Mouse (Mus musculus): ENCODE results near the gene Rgs3. TPM values are rescaled to one million over a fixed set of nuclear protein-coding genes. Genes with fewer than 3 reads are reported as not detected.

The Rgs3 gene
- polyA plus RNA-seq, 1 experiment from 2014 or later, result 66.9 TPM

GRCm38 (mm10) chr4:62729941-62730340 is 170.3 kb downstream of the Rgs3 start:
- ATAC-seq, result no peak
- no peaks in the 10 kb centered on the region for H3K36me3 ChIP-seq (ENCODE audit: control insufficient read depth, insufficient read depth, low read length)
- H3K9ac ChIP-seq (ENCODE audit: low read depth, low read length), result no peak overlapping the region
- H3K4me1 ChIP-seq (ENCODE audit: control insufficient read depth, insufficient read depth, low read length), result peaks cover 2% of the 10 kb centered on the region
- 80% methylated on average over 5 of the region's 5 CpGs for WGBS
- no peak overlapping the region for H3K27ac ChIP-seq (ENCODE audit: low read length)
- no peaks in the 10 kb centered on the region for H3K27me3 ChIP-seq (ENCODE audit: control insufficient read depth, insufficient read depth, low read depth, low read length)
- no peak overlapping the region for H3K4me3 ChIP-seq (ENCODE audit: low read depth, low read length)
- no peaks in the 10 kb centered on the region for H3K9me3 ChIP-seq (replicated peaks; ENCODE audit: control insufficient read depth, low read length, poor library complexity, severe bottlenecking)
- no peak overlapping the region for H3K4me2 ChIP-seq (ENCODE audit: low read length)

- H3K36me3 ChIP-seq (ENCODE audit: control insufficient read depth, insufficient read depth, low read length), result no peaks in the 10 kb centered on the region
- no peak for ATAC-seq
- H3K4me3 ChIP-seq (ENCODE audit: low read depth, low read length), result no peak overlapping the region
- H3K9ac ChIP-seq (ENCODE audit: low read depth, low read length), result no peak overlapping the region
- no peaks in the 10 kb centered on the region for H3K9me3 ChIP-seq (replicated peaks; ENCODE audit: control insufficient read depth, low read length, poor library complexity, severe bottlenecking)
- peaks cover 2% of the 10 kb centered on the region for H3K4me1 ChIP-seq (ENCODE audit: control insufficient read depth, insufficient read depth, low read length)
- no peak overlapping the region for H3K4me2 ChIP-seq (ENCODE audit: low read length)
- whole genome bisulfite sequencing, result 90% methylated on average over 3 of the region's 3 CpGs
- H3K27me3 ChIP-seq (ENCODE audit: control insufficient read depth, insufficient read depth, low read depth, low read length), result no peaks in the 10 kb centered on the region
- no peak overlapping the region for H3K27ac ChIP-seq (ENCODE audit: low read length)
These were observed 171.2 kb downstream of the Rgs3 start for GRCm38 (mm10) chr4:62730861-62731260.

GRCm38 (mm10) chr4:62731531-62732063 is 171.9 kb downstream of the Rgs3 start:
- no peaks in the 10 kb centered on the region for H3K9me3 ChIP-seq (replicated peaks; ENCODE audit: control insufficient read depth, low read length, poor library complexity, severe bottlenecking)
- no peak overlapping the region for H3K4me3 ChIP-seq (ENCODE audit: low read depth, low read length)
- no peak overlapping the region for H3K9ac ChIP-seq (ENCODE audit: low read depth, low read length)
- ATAC-seq, result no peak
- H3K36me3 ChIP-seq (ENCODE audit: control insufficient read depth, insufficient read depth, low read length), result no peaks in the 10 kb centered on the region
- H3K4me1 ChIP-seq (ENCODE audit: control insufficient read depth, insufficient read depth, low read length), result peaks cover 2% of the 10 kb centered on the region
- no peak overlapping the region for H3K27ac ChIP-seq (ENCODE audit: low read length)
- no peaks in the 10 kb centered on the region for H3K27me3 ChIP-seq (ENCODE audit: control insufficient read depth, insufficient read depth, low read depth, low read length)
- H3K4me2 ChIP-seq (ENCODE audit: low read length), result no peak overlapping the region
- 89% methylated on average over 6 of the region's 6 CpGs for WGBS

- no peak overlapping the region for H3K4me3 ChIP-seq (ENCODE audit: low read depth, low read length)
- no peak for ATAC-seq
- no peak overlapping the region for H3K4me2 ChIP-seq (ENCODE audit: low read length)
- H3K36me3 ChIP-seq (ENCODE audit: control insufficient read depth, insufficient read depth, low read length), result no peaks in the 10 kb centered on the region
- no peaks in the 10 kb centered on the region for H3K27me3 ChIP-seq (ENCODE audit: control insufficient read depth, insufficient read depth, low read depth, low read length)
- H3K9me3 ChIP-seq (replicated peaks; ENCODE audit: control insufficient read depth, low read length, poor library complexity, severe bottlenecking), result no peaks in the 10 kb centered on the region
- no peak overlapping the region for H3K27ac ChIP-seq (ENCODE audit: low read length)
- H3K9ac ChIP-seq (ENCODE audit: low read depth, low read length), result no peak overlapping the region
- peaks cover 2% of the 10 kb centered on the region for H3K4me1 ChIP-seq (ENCODE audit: control insufficient read depth, insufficient read depth, low read length)
- WGBS, result 89% methylated on average over 7 of the region's 7 CpGs
These were observed 172.4 kb downstream of the Rgs3 start for GRCm38 (mm10) chr4:62732096-62732495.

GRCm38 (mm10) chr4:62732840-62733239 is 173.2 kb downstream of the Rgs3 start:
- H3K4me3 ChIP-seq (ENCODE audit: low read depth, low read length), result no peak overlapping the region
- no peak overlapping the region for H3K27ac ChIP-seq (ENCODE audit: low read length)
- H3K9me3 ChIP-seq (replicated peaks; ENCODE audit: control insufficient read depth, low read length, poor library complexity, severe bottlenecking), result no peaks in the 10 kb centered on the region
- 63% methylated on average over 2 of the region's 2 CpGs for WGBS
- no peaks in the 10 kb centered on the region for H3K36me3 ChIP-seq (ENCODE audit: control insufficient read depth, insufficient read depth, low read length)
- no peak for ATAC-seq
- H3K4me1 ChIP-seq (ENCODE audit: control insufficient read depth, insufficient read depth, low read length), result peaks cover 2% of the 10 kb centered on the region; the same call in 1 of the 2 replicates
- no peak overlapping the region for H3K4me2 ChIP-seq (ENCODE audit: low read length)
- H3K9ac ChIP-seq (ENCODE audit: low read depth, low read length), result no peak overlapping the region
- H3K27me3 ChIP-seq (ENCODE audit: control insufficient read depth, insufficient read depth, low read depth, low read length), result no peaks in the 10 kb centered on the region

GRCm38 (mm10) chr4:62733938-62734337 is 174.3 kb downstream of the Rgs3 start:
- H3K4me3 ChIP-seq (ENCODE audit: low read depth, low read length), result no peak overlapping the region
- no peak for ATAC-seq
- H3K4me2 ChIP-seq (ENCODE audit: low read length), result no peak overlapping the region
- H3K9me3 ChIP-seq (replicated peaks; ENCODE audit: control insufficient read depth, low read length, poor library complexity, severe bottlenecking), result no peaks in the 10 kb centered on the region
- H3K27ac ChIP-seq (ENCODE audit: low read length), result no peak overlapping the region
- H3K36me3 ChIP-seq (ENCODE audit: control insufficient read depth, insufficient read depth, low read length), result no peaks in the 10 kb centered on the region
- no peaks in the 10 kb centered on the region for H3K27me3 ChIP-seq (ENCODE audit: control insufficient read depth, insufficient read depth, low read depth, low read length)
- no peak overlapping the region for H3K9ac ChIP-seq (ENCODE audit: low read depth, low read length)
- H3K4me1 ChIP-seq (ENCODE audit: control insufficient read depth, insufficient read depth, low read length), result peaks cover 2% of the 10 kb centered on the region; the same call in 1 of the 2 replicates
- 90% methylated on average over 3 of the region's 4 CpGs for WGBS

GRCm38 (mm10) chr4:62735291-62735690 is 175.6 kb downstream of the Rgs3 start:
- no peaks in the 10 kb centered on the region for H3K9me3 ChIP-seq (replicated peaks; ENCODE audit: control insufficient read depth, low read length, poor library complexity, severe bottlenecking)
- ATAC-seq, result peak; percentile 26; the same call in 1 of the 2 replicates
- peaks cover 2% of the 10 kb centered on the region; the same call in 1 of the 2 replicates for H3K4me1 ChIP-seq (ENCODE audit: control insufficient read depth, insufficient read depth, low read length)
- no peaks in the 10 kb centered on the region for H3K27me3 ChIP-seq (ENCODE audit: control insufficient read depth, insufficient read depth, low read depth, low read length)
- no peak overlapping the region for H3K27ac ChIP-seq (ENCODE audit: low read length)
- no peak overlapping the region for H3K9ac ChIP-seq (ENCODE audit: low read depth, low read length)
- 69% methylated on average over 8 of the region's 8 CpGs for WGBS
- H3K4me3 ChIP-seq (ENCODE audit: low read depth, low read length), result no peak overlapping the region
- no peaks in the 10 kb centered on the region for H3K36me3 ChIP-seq (ENCODE audit: control insufficient read depth, insufficient read depth, low read length)
- H3K4me2 ChIP-seq (ENCODE audit: low read length), result no peak overlapping the region

GRCm38 (mm10) chr4:62735878-62736277 is 176.2 kb downstream of the Rgs3 start:
- H3K4me3 ChIP-seq (ENCODE audit: low read depth, low read length), result no peak overlapping the region
- WGBS, result 54% methylated on average over 9 of the region's 9 CpGs
- H3K4me1 ChIP-seq (ENCODE audit: control insufficient read depth, insufficient read depth, low read length), result peaks cover 2% of the 10 kb centered on the region; the same call in 1 of the 2 replicates
- no peak for ATAC-seq
- H3K27me3 ChIP-seq (ENCODE audit: control insufficient read depth, insufficient read depth, low read depth, low read length), result no peaks in the 10 kb centered on the region
- no peak overlapping the region for H3K27ac ChIP-seq (ENCODE audit: low read length)
- no peaks in the 10 kb centered on the region for H3K36me3 ChIP-seq (ENCODE audit: control insufficient read depth, insufficient read depth, low read length)
- H3K4me2 ChIP-seq (ENCODE audit: low read length), result no peak overlapping the region
- H3K9me3 ChIP-seq (replicated peaks; ENCODE audit: control insufficient read depth, low read length, poor library complexity, severe bottlenecking), result no peaks in the 10 kb centered on the region
- no peak overlapping the region for H3K9ac ChIP-seq (ENCODE audit: low read depth, low read length)

GRCm38 (mm10) chr4:62736421-62736820 is 176.8 kb downstream of the Rgs3 start:
- Histone ChIP-seq H3K9ac (ENCODE audit: low read depth, low read length) (no peak overlapping the region), H3K4me2 (ENCODE audit: low read length) (no peak overlapping the region), H3K27me3 (ENCODE audit: control insufficient read depth, insufficient read depth, low read depth, low read length) (no peaks in the 10 kb centered on the region), H3K27ac (ENCODE audit: low read length) (no peak overlapping the region), H3K36me3 (ENCODE audit: control insufficient read depth, insufficient read depth, low read length) (no peaks in the 10 kb centered on the region), H3K4me3 (ENCODE audit: low read depth, low read length) (no peak overlapping the region), H3K9me3 (replicated peaks; ENCODE audit: control insufficient read depth, low read length, poor library complexity, severe bottlenecking) (no peaks in the 10 kb centered on the region), H3K4me1 (ENCODE audit: control insufficient read depth, insufficient read depth, low read length) (peaks cover 2% of the 10 kb centered on the region; the same call in 1 of the 2 replicates)
- ATAC-seq, result 0 out of 2 replicates have a peak, but pooled peaks have one; percentile 26
- WGBS, result 54% methylated on average over 7 of the region's 7 CpGs
